Mouse (Mus musculus) limb, embryonic 15.5 days (tissue): ENCODE data around the gene Zfp423. TPM values are rescaled to one million over a fixed set of nuclear protein-coding genes. Genes with fewer than 3 reads are reported as not detected.

Experiments
- ATAC-seq: fragments of 200-750 bp; cut with Nextera tagmentation; 2 replicates; pipeline ENCODE4 v1.8.0; 2017; ENCODE audit warnings: low read depth, moderate TSS enrichment; ENCODE audit not compliant: insufficient number of reproducible peaks, low FRiP score, low TSS enrichment
- H3K27ac ChIP-seq: fragments of 300-500 bp; sonication (generic); 2 replicates; pipeline ENCODE4 v1.5.1; 2015; ENCODE audit warnings: moderate library complexity, mild to moderate bottlenecking, inconsistent platforms
- H3K27me3 ChIP-seq: fragments of 300-500 bp; sonication (generic); 2 replicates; pipeline ENCODE4 v1.6.1; 2015; ENCODE audit warnings: inconsistent platforms
- H3K36me3 ChIP-seq: fragments of 300-500 bp; sonication (generic); 2 replicates; pipeline ENCODE4 v1.6.1; 2015; ENCODE audit warnings: inconsistent platforms
- H3K4me1 ChIP-seq: fragments of 300-500 bp; sonication (generic); 2 replicates; pipeline ENCODE4 v1.6.1; 2015; ENCODE audit warnings: inconsistent platforms
- H3K4me2 ChIP-seq: fragments of 300-500 bp; sonication (generic); 2 replicates; pipeline ENCODE4 v1.6.1; 2015; ENCODE audit warnings: mild to moderate bottlenecking, inconsistent platforms
- H3K4me3 ChIP-seq: fragments of 300-500 bp; sonication (generic); 2 replicates; pipeline ENCODE4 v1.5.1; 2015; ENCODE audit warnings: mild to moderate bottlenecking, inconsistent platforms
- H3K9ac ChIP-seq: fragments of 300-500 bp; sonication (generic); 2 replicates; pipeline ENCODE4 v1.6.1; 2015; ENCODE audit warnings: inconsistent platforms
- H3K9me3 ChIP-seq: fragments of 300-500 bp; sonication (generic); 2 replicates; pipeline ENCODE4 v1.6.1; 2016; ENCODE audit warnings: inconsistent platforms
- WGBS: fragments of 180-500 bp; shearing (Covaris S2); methylation state at CpG from one replicate; pipeline ENCODE4 v1.1.7; 2015; 5-methylcytosine and 5-hydroxymethylcytosine counted together
- polyA plus RNA-seq: library from polyadenylated mRNA; unstranded; fragments of >200 nt; fragmentation: Nextera tagmentation; extraction: Ambion mirVana; gene quantifications from 2 replicates; pipeline ENCODE4 v1.2.1, GENCODE M21; 2015

Zfp423 gene
- polyA plus RNA-seq, 1 experiment from 2014 or later: 14.5 TPM

GRCm38 (mm10) chr8:87723015-87723414 is 236.4 kb downstream of the Zfp423 start:
- no peaks in the 10 kb centered on the region for H3K36me3 ChIP-seq
- H3K4me3 ChIP-seq: no peak overlapping the region
- WGBS: 29% methylated on average over 8 of the region's 8 CpGs
- H3K27me3 ChIP-seq: no peaks in the 10 kb centered on the region
- peaks cover 51% of the 10 kb centered on the region for H3K4me1 ChIP-seq
- no peaks in the 10 kb centered on the region for H3K9me3 ChIP-seq
- ATAC-seq: peak; percentile 58; the same call in 1 of the 2 replicates
- peak overlapping the region; percentile 85 for H3K27ac ChIP-seq
- H3K4me2 ChIP-seq: peak overlapping the region; percentile 15; the same call in 1 of the 2 replicates
- no peak overlapping the region for H3K9ac ChIP-seq

- 49% methylated on average over 27 of the region's 27 CpGs for WGBS
- no peak for ATAC-seq
- Histone ChIP-seq H3K36me3 (no peaks in the 10 kb centered on the region), H3K4me3 (no peak overlapping the region), H3K4me1 (peaks cover 77% of the 10 kb centered on the region), H3K27me3 (no peaks in the 10 kb centered on the region), H3K9ac (no peak overlapping the region), H3K27ac (peak overlapping the region; percentile 79), H3K4me2 (no peak overlapping the region), H3K9me3 (no peaks in the 10 kb centered on the region)
Observed at GRCm38 (mm10) chr8:87719137-87719815, 240.1 kb downstream of the Zfp423 start.

GRCm38 (mm10) chr8:87717445-87717844 is 241.9 kb downstream of the Zfp423 start:
- Histone ChIP-seq H3K27ac (no peak overlapping the region), H3K36me3 (no peaks in the 10 kb centered on the region), H3K4me2 (no peak overlapping the region), H3K4me1 (peaks cover 59% of the 10 kb centered on the region), H3K9me3 (no peaks in the 10 kb centered on the region), H3K4me3 (no peak overlapping the region), H3K9ac (no peak overlapping the region), H3K27me3 (no peaks in the 10 kb centered on the region)
- ATAC-seq: no peak
- 54% methylated on average over 5 of the region's 5 CpGs for WGBS

GRCm38 (mm10) chr8:87716726-87717248 is 242.6 kb downstream of the Zfp423 start:
- ATAC-seq: no peak
- H3K9ac ChIP-seq: no peak overlapping the region
- H3K4me1 ChIP-seq: peaks cover 53% of the 10 kb centered on the region
- H3K4me2 ChIP-seq: peak overlapping the region; percentile 36
- 31% methylated on average over 9 of the region's 9 CpGs for WGBS
- H3K4me3 ChIP-seq: no peak overlapping the region
- H3K27ac ChIP-seq: peak overlapping the region; percentile 83
- no peaks in the 10 kb centered on the region for H3K27me3 ChIP-seq
- no peaks in the 10 kb centered on the region for H3K36me3 ChIP-seq
- no peaks in the 10 kb centered on the region for H3K9me3 ChIP-seq

GRCm38 (mm10) chr8:87715731-87716682 is 243.4 kb downstream of the Zfp423 start:
- 7% methylated on average over 24 of the region's 24 CpGs for WGBS
- Histone ChIP-seq H3K27ac (peak overlapping the region; percentile 83), H3K4me2 (peak overlapping the region; percentile 36), H3K4me1 (peaks cover 53% of the 10 kb centered on the region), H3K27me3 (no peaks in the 10 kb centered on the region), H3K9ac (no peak overlapping the region), H3K36me3 (no peaks in the 10 kb centered on the region), H3K4me3 (no peak overlapping the region; the same call in 1 of the 2 replicates), H3K9me3 (no peaks in the 10 kb centered on the region)
- peak; percentile 64 for ATAC-seq

- Histone ChIP-seq H3K4me1 (peaks cover 42% of the 10 kb centered on the region), H3K4me2 (no peak overlapping the region)
- 59% methylated on average over 2 of the region's 3 CpGs for WGBS
Observed at GRCm38 (mm10) chr8:87713946-87714345, 245.4 kb downstream of the Zfp423 start.

GRCm38 (mm10) chr8:87711955-87712354 is 247.4 kb downstream of the Zfp423 start:
- WGBS: 72% methylated on average over 6 of the region's 6 CpGs
- H3K36me3 ChIP-seq: no peaks in the 10 kb centered on the region
- H3K9ac ChIP-seq: no peak overlapping the region
- H3K4me1 ChIP-seq: peaks cover 33% of the 10 kb centered on the region
- H3K4me2 ChIP-seq: no peak overlapping the region
- H3K27me3 ChIP-seq: no peaks in the 10 kb centered on the region
- no peak for ATAC-seq
- no peak overlapping the region for H3K4me3 ChIP-seq
- no peaks in the 10 kb centered on the region for H3K9me3 ChIP-seq
- no peak overlapping the region for H3K27ac ChIP-seq

More at GRCm38 (mm10) chr8:87713946-87714345, 245.4 kb downstream of the Zfp423 start:
- no peaks in the 10 kb centered on the region for H3K27me3 ChIP-seq
- H3K9me3 ChIP-seq: no peaks in the 10 kb centered on the region
- H3K9ac ChIP-seq: no peak overlapping the region
- no peak for ATAC-seq
- H3K4me3 ChIP-seq: no peak overlapping the region
- H3K36me3 ChIP-seq: no peaks in the 10 kb centered on the region
- H3K27ac ChIP-seq: no peak overlapping the region

GRCm38 (mm10) chr8:87708127-87708637 is 251.2 kb downstream of the Zfp423 start:
- H3K27ac ChIP-seq: no peak overlapping the region
- H3K9ac ChIP-seq: no peak overlapping the region
- H3K27me3 ChIP-seq: no peaks in the 10 kb centered on the region
- H3K4me2 ChIP-seq: peak overlapping the region; percentile 31
- H3K36me3 ChIP-seq: no peaks in the 10 kb centered on the region
- no peak for ATAC-seq
- WGBS: 8% methylated on average over 9 of the region's 11 CpGs
- H3K4me3 ChIP-seq: 0 out of 2 replicates have a peak overlapping the region, but pooled peaks have one; percentile 13
- peaks cover 14% of the 10 kb centered on the region for H3K4me1 ChIP-seq
- no peaks in the 10 kb centered on the region for H3K9me3 ChIP-seq

GRCm38 (mm10) chr8:87707176-87707575 is 252.2 kb downstream of the Zfp423 start:
- Histone ChIP-seq H3K9ac (no peak overlapping the region), H3K9me3 (no peaks in the 10 kb centered on the region), H3K36me3 (no peaks in the 10 kb centered on the region), H3K4me2 (no peak overlapping the region), H3K27me3 (no peaks in the 10 kb centered on the region), H3K4me3 (no peak overlapping the region), H3K27ac (no peak overlapping the region), H3K4me1 (peaks cover 24% of the 10 kb centered on the region)
- ATAC-seq: no peak
- 73% methylated on average over 17 of the region's 17 CpGs for WGBS

- no peaks in the 10 kb centered on the region for H3K9me3 ChIP-seq
- no peak overlapping the region for H3K9ac ChIP-seq
- H3K4me3 ChIP-seq: no peak overlapping the region
- ATAC-seq: no peak
- no peak overlapping the region for H3K4me2 ChIP-seq
- H3K36me3 ChIP-seq: no peaks in the 10 kb centered on the region
- WGBS: 93% methylated on average over 3 of the region's 3 CpGs
- no peaks in the 10 kb centered on the region for H3K27me3 ChIP-seq
- no peak overlapping the region for H3K27ac ChIP-seq
- H3K4me1 ChIP-seq: peaks cover 29% of the 10 kb centered on the region
Observed at GRCm38 (mm10) chr8:87704756-87705155, 254.6 kb downstream of the Zfp423 start.

GRCm38 (mm10) chr8:87702790-87703311 is 256.5 kb downstream of the Zfp423 start:
- Histone ChIP-seq H3K9ac (no peak overlapping the region), H3K4me3 (no peak overlapping the region), H3K4me1 (peaks cover 15% of the 10 kb centered on the region), H3K27me3 (no peaks in the 10 kb centered on the region), H3K27ac (no peak overlapping the region), H3K9me3 (no peaks in the 10 kb centered on the region), H3K4me2 (no peak overlapping the region), H3K36me3 (no peaks in the 10 kb centered on the region)
- 49% methylated on average over 10 of the region's 10 CpGs for WGBS
- no peak for ATAC-seq
